Mouse (Mus musculus) cerebellum, adult 9-11 months (tissue): ENCODE measurements around the gene Rad1.
A peak's percentile ranks its signal among the peaks of the same experiment; 100 is the strongest.
"Not testable (repeated sequence)": the region's sequence is repeated elsewhere in the genome, so short reads cannot be mapped to it uniquely, and the experiment has no call there.

Source experiments
- DNase-seq: peaks from one replicate; pipeline ENCODE4 v3.0.0; 2022

The Rad1 gene

GRCm38 (mm10) chr15:10485484-10486364, at the start of gene Rad1, which contains the start of gene Brix1:
TSS of gene Rad1 (plus strand) at chr15:10486018.
TSS of gene Brix1 (minus strand) at chr15:10485947.
- peak; percentile 94 for DNase-seq

- DNase-seq = no peak
Observed at GRCm38 (mm10) chr15:10436893-10437292, 48.9 kb upstream of the Rad1 start.

- no peak for DNase-seq
Observed at GRCm38 (mm10) chr15:10439963-10440362, 45.9 kb upstream of the Rad1 start.

GRCm38 (mm10) chr15:10441493-10441892, 44.3 kb upstream of the Rad1 start:
- no peak for DNase-seq

- no peak for DNase-seq
Observed at GRCm38 (mm10) chr15:10442275-10442674, 43.5 kb upstream of the Rad1 start.

GRCm38 (mm10) chr15:10447102-10447501, 38.7 kb upstream of the Rad1 start:
- no peak for DNase-seq

GRCm38 (mm10) chr15:10460986-10461385, 24.8 kb upstream of the Rad1 start:
- DNase-seq = no peak

- no peak for DNase-seq
Observed at GRCm38 (mm10) chr15:10463555-10463954, 22.3 kb upstream of the Rad1 start.

GRCm38 (mm10) chr15:10464678-10465077, 21.1 kb upstream of the Rad1 start:
- no peak for DNase-seq

- peak; percentile 11 for DNase-seq
Observed at GRCm38 (mm10) chr15:10468761-10469160, 17.1 kb upstream of the Rad1 start.

- DNase-seq = peak; percentile 66
Observed at GRCm38 (mm10) chr15:10469641-10470150, 16.1 kb upstream of the Rad1 start.

GRCm38 (mm10) chr15:10470151-10470831, 15.5 kb upstream of the Rad1 start, which contains the start of gene Dnajc21:
TSS of gene Dnajc21 (minus strand) at chr15:10470516.
- DNase-seq = peak; percentile 91

GRCm38 (mm10) chr15:10470941-10471340, 14.9 kb upstream of the Rad1 start:
- no peak for DNase-seq

- no peak for DNase-seq
Observed at GRCm38 (mm10) chr15:10486365-10486839, 584 bp downstream of the Rad1 start.

- no peak for DNase-seq
Observed at GRCm38 (mm10) chr15:10487246-10487645, 1.4 kb downstream of the Rad1 start.

GRCm38 (mm10) chr15:10490101-10490500, 4.3 kb downstream of the Rad1 start:
- no peak for DNase-seq

GRCm38 (mm10) chr15:10495944-10496343, 10.1 kb downstream of the Rad1 start:
- DNase-seq = no peak

GRCm38 (mm10) chr15:10496696-10497095, 10.9 kb downstream of the Rad1 start:
- DNase-seq = not testable (repeated sequence)

- no peak for DNase-seq
Observed at GRCm38 (mm10) chr15:10499593-10499992, 13.8 kb downstream of the Rad1 start.

GRCm38 (mm10) chr15:10500035-10500434, 14.2 kb downstream of the Rad1 start:
- no peak for DNase-seq

- no peak for DNase-seq
Observed at GRCm38 (mm10) chr15:10500838-10501719, 15.3 kb downstream of the Rad1 start.

- no peak for DNase-seq
Observed at GRCm38 (mm10) chr15:10506099-10506498, 20.3 kb downstream of the Rad1 start.
